Mouse (Mus musculus) heart, adult 18-20 months (tissue): Measurements from ENCODE around the gene Zdhhc20. TPM values are rescaled to one million over a fixed set of nuclear protein-coding genes. Genes with fewer than 3 reads are reported as not detected.
"Not testable (repeated sequence)": the region's sequence is repeated elsewhere in the genome, so short reads cannot be mapped to it uniquely, and the experiment has no call there.

Experiments
- DNase-seq, 2 experiments: peaks; one replicate each; pipeline ENCODE4 v3.0.0; 2021 to 2022; ENCODE audit warnings: mixed read lengths in 1 of 2
- total RNA-seq, 2 experiments: library from RNA; stranded (reverse); gene quantifications; 2 replicates each; pipeline ENCODE4 v1.2.3; 2021

The Zdhhc20 gene
- total RNA-seq, 2 experiments from 2014 or later = 5.8 to 8.0 TPM

- no peak for DNase-seq
Measured at GRCm38 (mm10) chr14:57892961-57893360, 2.9 kb upstream of the Zdhhc20 start.

DNA sequence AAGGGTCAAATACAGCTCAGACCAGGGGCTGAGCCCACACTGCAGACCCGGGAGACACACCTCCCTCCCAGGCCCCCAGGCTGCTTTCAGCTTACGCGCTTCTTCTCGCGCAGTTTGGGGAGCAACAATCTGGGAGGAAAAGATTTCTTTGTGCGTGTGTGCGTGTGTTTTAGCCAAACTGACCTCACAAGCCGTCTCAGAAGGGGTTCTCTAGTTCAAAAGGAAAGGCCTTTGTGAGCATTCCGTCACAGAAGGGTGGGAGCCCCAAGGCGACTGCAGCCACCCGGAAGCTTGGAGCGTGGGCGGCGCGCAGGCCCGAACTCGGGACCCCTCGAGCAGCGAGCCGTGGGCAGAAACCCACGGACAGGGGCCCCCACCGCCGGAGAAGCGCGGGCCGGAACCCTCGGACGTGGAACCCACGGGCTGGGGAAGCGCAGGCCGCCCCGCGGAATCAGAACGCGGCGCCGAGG, 500 bp downstream of the Zdhhc20 start:
- peak in 1 of 2 experiments; percentile 54 for DNase-seq

GRCm38 (mm10) chr14:57887171-57887570, 2.9 kb downstream of the Zdhhc20 start:
- peak; percentile 45 to 53 for DNase-seq

DNA sequence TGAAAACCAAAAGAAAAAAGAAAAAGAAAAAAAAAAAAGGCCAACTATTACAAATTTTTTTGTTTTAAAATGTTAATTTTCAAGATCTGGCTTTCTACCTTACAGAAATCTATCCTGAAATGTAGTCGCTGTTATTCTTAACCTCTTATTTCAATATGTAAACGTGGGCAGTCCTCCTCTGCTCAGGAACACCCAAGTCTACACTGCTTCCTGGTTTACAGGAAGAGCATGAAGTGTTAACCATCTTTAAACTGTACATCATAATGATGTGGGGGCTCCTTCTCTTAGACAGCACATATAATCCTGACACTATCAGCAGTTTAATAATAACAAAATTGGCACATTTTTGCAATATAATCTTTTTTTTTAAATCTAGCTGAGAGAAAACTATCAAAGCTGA, 4.0 kb downstream of the Zdhhc20 start:
- DNase-seq = no peak

GRCm38 (mm10) chr14:57883341-57883740, 6.7 kb downstream of the Zdhhc20 start:
- DNase-seq = no peak

DNA sequence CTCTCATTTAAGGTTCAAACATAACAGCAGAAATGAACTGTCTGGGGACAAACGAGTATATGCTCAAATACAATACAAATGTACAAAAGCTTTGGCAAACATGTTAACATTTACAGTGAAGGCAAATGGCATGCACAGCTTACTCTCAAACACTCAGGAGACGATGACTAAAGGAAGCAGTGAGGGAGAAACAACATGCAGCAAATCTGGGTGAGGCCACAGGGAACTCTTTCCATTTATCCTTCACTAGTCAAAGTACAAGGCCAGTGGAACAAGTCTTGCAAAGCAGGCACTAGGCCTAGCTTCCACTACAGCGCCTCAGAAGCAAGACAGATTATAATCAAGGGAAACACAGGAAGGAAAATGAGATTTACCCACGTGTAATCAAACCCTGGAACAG, 7.4 kb downstream of the Zdhhc20 start:
- no peak for DNase-seq

DNA sequence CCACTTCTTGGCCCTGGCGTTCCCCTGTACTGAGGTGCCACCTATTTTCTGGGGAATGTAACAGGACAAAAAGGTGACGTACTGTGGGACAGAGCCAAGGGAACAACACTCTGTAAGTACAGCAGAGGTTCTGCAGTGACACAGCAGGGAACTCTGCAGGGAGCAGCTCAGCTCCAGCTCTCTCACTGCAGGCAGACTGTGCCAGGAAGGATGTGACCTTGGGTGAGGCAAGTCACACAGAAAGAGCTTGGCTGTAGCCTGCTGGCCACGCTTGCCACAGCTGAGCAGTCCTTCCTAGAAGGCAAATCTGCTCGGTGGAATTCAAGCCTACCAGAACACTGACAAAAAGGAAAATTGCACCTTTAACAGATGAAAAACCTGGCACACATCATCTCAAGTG, 8.3 kb downstream of the Zdhhc20 start:
- DNase-seq = peak; percentile 83 to 92

GRCm38 (mm10) chr14:57881074-57881473, 9.0 kb downstream of the Zdhhc20 start:
- DNase-seq = no peak

GRCm38 (mm10) chr14:57877921-57878320, 12.2 kb downstream of the Zdhhc20 start:
- no peak for DNase-seq

- DNase-seq = no peak
Measured at GRCm38 (mm10) chr14:57866676-57867276, 23.3 kb downstream of the Zdhhc20 start.

DNA sequence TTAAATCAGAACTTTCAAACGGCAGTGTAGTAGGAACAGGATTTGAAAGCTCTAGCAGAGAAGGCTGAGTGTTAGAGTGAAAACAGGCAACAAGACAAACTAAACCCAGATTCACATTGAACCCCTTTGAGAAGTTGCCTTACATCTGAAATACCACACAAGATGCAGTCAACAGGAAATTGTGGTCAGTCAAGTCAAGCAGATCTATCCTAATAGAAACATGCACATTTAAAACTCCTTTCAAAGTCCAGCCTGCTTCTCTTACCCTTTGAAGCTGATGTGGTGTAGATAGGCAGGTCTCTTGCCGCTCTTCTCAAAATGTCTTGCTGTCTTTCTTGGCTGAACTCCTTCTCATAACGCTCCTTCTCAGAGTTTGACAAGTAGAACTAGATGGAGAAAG, 24.8 kb downstream of the Zdhhc20 start:
- DNase-seq = no peak

DNA sequence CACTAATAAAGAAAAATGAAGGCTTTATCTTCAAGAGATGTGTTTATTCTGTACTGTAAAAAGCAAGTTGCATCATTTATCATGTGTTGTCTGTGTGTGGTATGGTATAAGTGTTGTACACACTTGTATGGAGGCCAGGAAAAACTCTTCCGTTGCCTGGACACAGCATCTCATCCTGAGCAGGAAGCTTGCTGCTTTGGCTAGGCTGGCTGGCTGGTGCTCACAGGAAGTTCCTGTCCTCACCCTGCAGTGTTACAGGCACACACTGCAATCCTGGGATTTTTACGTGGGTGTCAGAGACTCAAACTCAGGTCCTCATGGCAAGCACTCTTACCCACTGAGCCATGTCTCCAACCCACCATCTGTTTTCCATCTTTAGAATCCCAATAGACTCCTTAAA, 26.9 kb downstream of the Zdhhc20 start:
- DNase-seq = peak in 1 of 2 experiments; percentile 21

DNA sequence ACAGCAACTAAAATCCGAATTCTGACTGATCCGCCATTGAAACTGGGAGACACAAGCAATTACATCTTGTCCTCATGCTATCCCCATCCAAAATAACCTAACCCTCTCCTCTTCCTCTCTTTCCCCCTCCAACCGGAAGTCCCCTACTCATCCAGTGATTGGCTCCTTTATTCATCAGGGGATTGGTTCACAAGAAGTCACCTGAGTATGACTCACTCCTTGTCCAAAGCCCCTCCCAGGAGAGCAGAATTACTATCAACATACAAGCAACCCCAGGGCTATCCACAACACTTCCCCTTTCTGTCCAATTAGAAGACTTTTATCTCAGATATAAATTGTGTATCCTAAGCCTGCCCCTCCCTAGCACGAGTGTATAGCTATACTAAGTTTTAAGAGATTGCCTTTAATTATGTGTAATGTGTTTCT, 28.1 kb downstream of the Zdhhc20 start:
- DNase-seq = no peak

DNA sequence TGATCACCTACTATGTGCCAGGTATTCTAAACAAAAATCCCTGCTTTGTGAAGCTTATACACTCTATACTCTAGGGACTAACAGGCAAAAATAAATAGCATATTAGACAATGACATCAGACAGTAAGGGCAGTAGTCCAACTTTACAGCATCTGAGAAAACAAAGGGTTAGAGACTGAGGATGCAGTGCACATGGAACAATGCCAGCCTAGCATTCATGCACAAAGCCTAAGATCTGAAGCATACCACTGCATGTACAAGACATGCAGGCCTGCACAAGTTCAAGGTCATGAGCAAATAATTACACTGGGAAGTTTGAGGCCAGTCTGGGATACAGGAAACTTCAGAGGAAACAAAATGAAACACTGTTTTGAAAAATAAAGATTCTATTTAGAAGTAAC, 30.6 kb downstream of the Zdhhc20 start:
- peak in 1 of 2 experiments; percentile 23 for DNase-seq

DNA sequence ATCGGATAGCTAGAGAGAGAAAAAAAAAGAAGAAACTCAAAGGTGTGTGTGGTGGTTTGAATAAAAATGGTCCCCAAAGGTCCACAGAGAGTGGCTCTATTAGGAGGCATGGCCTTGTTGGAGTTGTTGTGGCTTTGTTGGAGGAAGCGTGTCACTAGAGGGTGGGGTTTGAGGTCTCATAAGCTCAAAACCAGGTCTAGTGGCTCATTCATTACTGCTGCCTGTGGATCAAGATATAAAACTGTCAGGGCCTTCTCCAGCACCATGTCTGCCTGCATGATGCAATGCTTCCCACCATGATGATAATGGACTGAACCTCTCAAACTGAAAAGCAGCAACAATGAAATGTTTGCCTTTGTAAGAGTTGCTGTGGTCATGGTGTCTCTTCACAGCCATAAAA, 31.5 kb downstream of the Zdhhc20 start:
- DNase-seq = no peak

DNA sequence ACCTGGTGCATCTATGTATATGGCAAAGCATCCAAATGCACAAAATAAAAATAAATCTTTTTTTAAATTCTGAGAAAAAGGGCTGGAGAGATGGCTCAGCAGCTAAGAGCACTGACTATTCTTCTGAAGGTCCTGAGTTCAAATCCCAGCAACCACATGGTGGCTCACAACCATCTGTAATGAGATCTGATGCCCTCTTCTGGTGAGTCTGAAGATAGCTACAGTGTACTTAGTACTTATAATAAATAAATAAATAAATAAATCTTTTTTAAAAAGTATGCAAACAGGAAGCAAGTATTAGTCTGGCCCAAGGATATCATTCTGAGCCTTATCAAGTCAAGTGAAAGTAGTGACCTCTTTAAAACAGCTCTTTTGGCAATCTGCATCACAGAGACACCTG, 34.0 kb downstream of the Zdhhc20 start:
- not testable (repeated sequence) for DNase-seq

- DNase-seq = no peak
Measured at GRCm38 (mm10) chr14:57852961-57853360, 37.1 kb downstream of the Zdhhc20 start.

DNA sequence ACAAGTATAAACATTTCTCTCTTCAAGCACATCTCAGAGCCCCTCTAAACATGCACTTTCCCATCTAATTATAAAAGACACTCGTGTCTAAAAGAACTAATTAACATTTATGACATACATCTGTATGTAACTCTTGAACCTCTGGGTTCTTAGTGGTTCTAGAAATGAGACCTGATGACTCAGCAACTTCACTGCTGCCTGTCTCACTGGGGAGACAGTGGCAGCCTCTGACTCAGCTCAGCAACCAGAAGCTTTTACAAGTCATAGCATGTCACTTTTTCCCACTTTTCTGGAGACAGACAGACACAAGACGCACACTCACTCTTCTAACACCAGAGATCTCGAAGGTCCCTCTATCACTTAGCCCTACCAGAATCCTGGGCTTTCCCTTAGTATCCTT, 39.7 kb downstream of the Zdhhc20 start:
- no peak for DNase-seq

- no peak for DNase-seq
Measured at GRCm38 (mm10) chr14:57848646-57849045, 41.4 kb downstream of the Zdhhc20 start.

DNA sequence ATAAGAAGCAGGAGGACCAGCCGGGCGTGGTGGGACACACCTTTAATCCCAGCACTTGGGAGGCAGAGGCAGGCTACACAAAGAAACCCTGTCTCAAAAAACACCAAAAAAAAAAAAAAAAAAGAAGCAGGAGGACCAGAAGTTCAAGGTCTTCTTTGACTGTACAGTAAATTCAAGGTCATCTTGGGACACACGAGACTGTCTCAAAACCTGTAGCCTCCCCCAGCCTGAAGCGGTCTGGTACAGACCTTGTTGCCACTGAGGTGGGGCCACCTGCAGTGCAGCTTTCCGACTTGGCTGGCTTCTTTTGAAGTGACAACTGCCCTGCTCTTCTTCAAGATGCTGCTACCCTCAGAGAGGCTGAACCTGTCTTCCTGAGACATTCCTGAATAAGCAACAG, 42.0 kb downstream of the Zdhhc20 start:
- DNase-seq = not testable (repeated sequence)

GRCm38 (mm10) chr14:57844535-57844934, 45.5 kb downstream of the Zdhhc20 start:
- no peak for DNase-seq

GRCm38 (mm10) chr14:57835157-57835556, 54.9 kb downstream of the Zdhhc20 start:
- DNase-seq = no peak

DNA sequence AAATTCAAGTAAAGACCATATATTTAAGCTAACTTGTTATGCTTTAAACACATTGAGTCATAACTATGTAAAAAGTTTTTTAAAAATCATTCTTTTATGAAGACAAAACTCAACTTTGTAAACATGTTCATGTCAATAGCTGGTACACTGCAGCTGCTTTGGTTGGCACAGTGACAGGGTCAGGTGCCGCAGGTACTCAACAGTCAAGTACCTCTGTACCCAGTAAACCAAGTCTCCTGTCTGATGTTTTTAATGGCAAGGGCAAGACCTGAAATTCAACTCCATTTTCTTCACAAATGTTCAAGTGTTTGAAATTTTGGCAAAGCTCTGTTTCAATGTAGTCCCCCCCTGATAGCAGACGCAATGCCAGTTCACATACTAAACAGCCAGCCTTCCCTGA, 56.5 kb downstream of the Zdhhc20 start:
- DNase-seq = no peak

DNA sequence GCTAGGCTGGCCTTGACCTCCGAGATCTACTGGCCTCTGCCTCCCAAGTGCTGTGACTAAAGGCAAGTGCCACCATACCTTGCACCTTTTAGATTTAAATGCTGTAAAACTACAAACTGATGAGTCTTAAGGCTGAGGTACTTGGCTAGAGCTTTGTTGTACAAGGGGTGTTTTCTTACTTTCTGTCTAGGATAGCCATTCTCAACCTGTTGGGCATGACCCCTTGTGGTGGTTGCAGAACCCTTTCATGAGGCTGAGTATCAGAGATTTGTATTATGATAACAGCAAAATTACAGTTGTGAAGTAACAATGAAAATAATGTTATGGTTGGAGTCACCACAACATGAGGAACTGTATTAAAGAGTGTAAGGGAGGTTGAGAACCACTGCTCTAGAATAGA, 62.8 kb downstream of the Zdhhc20 start:
- no peak for DNase-seq
